Mouse (Mus musculus): Measurements from ENCODE around the gene Slit3. TPM values are rescaled to one million over a fixed set of nuclear protein-coding genes. Genes with fewer than 3 reads are reported as not detected.

Slit3 gene
- polyA plus RNA-seq, 1 experiment from 2014 or later = 0.03 TPM

DNA sequence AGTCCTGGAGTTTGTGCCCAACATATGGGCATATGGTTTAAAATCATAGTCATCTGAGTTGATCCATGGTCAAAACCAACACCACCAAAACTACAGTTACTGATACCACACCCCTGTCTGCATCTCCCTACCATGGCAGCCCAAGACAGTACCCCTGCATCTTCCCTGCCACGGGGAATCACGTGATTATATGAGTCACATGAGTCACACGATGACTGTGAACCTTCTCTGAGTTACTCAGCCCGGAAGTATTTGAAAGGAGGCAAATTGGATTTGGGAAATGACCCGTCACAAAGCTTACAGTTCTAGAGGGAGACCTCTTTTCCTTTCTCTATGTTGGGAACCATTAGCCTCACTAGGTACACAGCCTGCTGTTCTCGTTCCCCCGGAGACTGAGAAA, 468.9 kb downstream of the Slit3 start:
- ChIA-PET POLR2A (no interaction called here), CTCF (interaction anchor here (1.1 to 1.2 kb wide), 2 partner anchors 10 to 18 kb away, joined by 3 to 4 read pairs; no protein-coding TSS in a partner anchor)
- in situ Hi-C loops (cut with MboI; ENCODE audit: low pct_unique_long_range_greater_than_20kb) = no loop called here
- ATAC-seq (no peak), DNase-seq (ENCODE audit: low read depth, low spot score) (peak; percentile 13)
- H3K27me3 ChIP-seq = no peaks in the 10 kb centered on the region
- TF ChIP-seq CTCF (IDR thresholded peaks at IDR 0.05) = no peak

DNA sequence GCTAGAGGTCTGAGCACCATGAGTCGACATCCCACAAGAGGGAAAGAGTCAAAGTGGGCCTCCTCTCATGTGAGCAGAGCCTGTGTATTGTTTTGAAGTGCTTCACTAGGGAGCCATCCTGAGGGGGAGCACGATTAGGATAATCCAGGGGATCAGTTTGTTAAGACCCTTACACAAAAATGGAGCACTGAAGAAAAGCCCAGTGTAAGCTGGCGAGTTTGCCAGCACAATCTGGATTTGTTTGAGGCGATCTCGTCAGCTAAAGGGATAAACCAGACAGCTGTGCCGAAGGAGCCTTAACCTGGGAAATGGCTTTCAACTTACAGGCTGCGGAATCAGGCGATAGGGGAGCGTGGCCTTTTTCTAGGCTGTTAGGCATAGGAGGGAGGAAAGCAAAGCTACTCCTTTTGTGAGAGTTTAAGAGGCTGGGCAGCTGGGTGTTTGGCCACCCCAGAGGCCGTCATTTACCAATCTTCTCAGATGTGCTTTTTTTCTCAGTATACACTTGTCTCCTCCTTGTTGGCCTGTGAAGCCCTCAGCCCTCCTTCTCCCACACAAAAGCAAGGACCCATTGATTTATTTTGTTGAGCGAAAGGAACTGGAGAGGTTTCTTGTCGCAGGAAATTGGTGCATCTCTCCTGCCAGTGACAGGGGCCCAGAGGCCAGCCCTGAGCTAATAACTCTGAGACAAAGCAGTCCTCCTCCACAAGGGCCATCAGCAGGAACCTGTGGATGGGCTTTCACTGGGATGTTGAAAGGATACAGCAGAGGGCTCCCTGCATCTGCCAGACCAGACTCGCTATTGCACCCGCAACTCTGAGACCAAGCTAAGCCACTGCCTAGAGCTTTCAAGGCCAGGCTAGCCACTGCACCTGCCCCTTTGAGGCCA, 472.4 kb downstream of the Slit3 start:
- ATAC-seq (no peak), DNase-seq (ENCODE audit: low read depth, low spot score) (no peak)
- no peak for TF ChIP-seq CTCF (IDR thresholded peaks at IDR 0.05)
- ChIA-PET POLR2A (no interaction called here), CTCF (no interaction called here)
- H3K27me3 ChIP-seq = no peaks in the 10 kb centered on the region
- in situ Hi-C loops (cut with MboI; ENCODE audit: low pct_unique_long_range_greater_than_20kb) = no loop called here

- no peak for TF ChIP-seq CTCF (IDR thresholded peaks at IDR 0.05)
- POLR2A ChIA-PET = no interaction called here
- ATAC-seq = no peak
- CTCF ChIA-PET = interaction anchor here (0.7 kb wide), 1 partner anchor 11 kb away, joined by 3 read pairs; no protein-coding TSS in a partner anchor
- H3K27me3 ChIP-seq = no peaks in the 10 kb centered on the region
- in situ Hi-C loops (cut with MboI; ENCODE audit: low pct_unique_long_range_greater_than_20kb) = no loop called here
- no peak for DNase-seq (ENCODE audit: low read depth, low spot score)
Observed at GRCm38 (mm10) chr11:35596064-35596463, 475.0 kb downstream of the Slit3 start.

DNA sequence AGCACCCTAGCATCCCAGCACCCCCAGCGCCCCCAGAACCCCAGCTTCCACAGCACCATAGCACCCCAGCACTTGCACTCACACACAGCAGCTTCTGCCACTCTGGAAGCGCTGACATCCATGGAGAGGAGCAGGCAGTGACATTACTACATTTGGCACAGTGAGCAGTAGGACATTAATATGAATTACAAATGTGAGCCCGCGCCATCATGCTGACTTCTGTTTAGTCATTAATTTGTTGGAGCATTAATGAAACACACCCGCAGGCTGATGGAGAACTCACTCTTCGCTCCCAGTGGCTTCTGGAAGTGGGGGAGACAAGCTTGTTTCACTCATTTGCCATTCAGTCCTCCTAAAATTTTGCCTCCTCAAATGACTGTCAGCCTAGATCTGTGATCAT, 476.9 kb downstream of the Slit3 start:
- DNase-seq (ENCODE audit: low read depth, low spot score) (no peak), ATAC-seq (no peak)
- TF ChIP-seq CTCF (IDR thresholded peaks at IDR 0.05) = no peak
- ChIA-PET CTCF (no interaction called here), POLR2A (interaction anchor here (0.6 kb wide), 1 partner anchor 447 kb away, joined by 5 read pairs; no protein-coding TSS in a partner anchor)
- in situ Hi-C loops (cut with MboI; ENCODE audit: low pct_unique_long_range_greater_than_20kb) = no loop called here
- peaks cover 3% of the 10 kb centered on the region for H3K27me3 ChIP-seq

GRCm38 (mm10) chr11:35598732-35599131, 477.7 kb downstream of the Slit3 start:
- H3K27me3 ChIP-seq = peaks cover 6% of the 10 kb centered on the region
- in situ Hi-C loops (cut with MboI; ENCODE audit: low pct_unique_long_range_greater_than_20kb) = no loop called here
- ATAC-seq (no peak), DNase-seq (ENCODE audit: low read depth, low spot score) (no peak)
- ChIA-PET CTCF (no interaction called here), POLR2A (interaction anchor here (0.6 kb wide), 1 partner anchor 446 kb away, joined by 5 read pairs; no protein-coding TSS in a partner anchor)
- no peak for TF ChIP-seq CTCF (IDR thresholded peaks at IDR 0.05)

DNA sequence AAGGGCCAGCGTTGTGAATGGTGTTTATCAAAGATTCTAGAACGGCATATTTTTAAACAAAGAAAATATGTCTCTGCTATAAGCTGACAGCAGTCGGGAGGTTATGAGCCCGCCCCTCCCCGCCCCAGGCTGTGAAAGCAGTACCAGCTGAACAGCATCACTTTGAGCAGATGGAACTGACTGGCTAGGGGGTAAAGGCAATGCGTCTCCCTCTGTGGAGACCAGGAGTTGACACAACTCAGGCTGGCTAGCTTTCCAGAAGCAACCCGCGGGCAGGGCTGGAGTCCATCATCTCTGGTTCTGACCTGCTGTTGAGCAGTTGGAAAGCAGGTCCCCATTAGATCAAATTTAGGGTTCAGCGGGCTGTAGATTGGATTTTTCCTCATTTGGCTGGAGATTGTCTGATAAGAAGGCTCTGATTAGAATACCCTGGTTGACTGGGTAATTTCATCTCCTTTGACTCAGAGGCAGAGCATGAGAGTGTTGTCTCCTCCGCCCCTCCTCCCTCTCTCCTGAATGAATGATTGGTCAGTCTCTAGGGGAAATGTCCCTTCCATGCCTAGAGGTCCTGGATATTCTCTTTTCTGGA, 480.7 kb downstream of the Slit3 start:
- DNase-seq (ENCODE audit: low read depth, low spot score) (no peak), ATAC-seq (no peak)
- ChIA-PET CTCF (no interaction called here), POLR2A (no interaction called here)
- no peak for TF ChIP-seq CTCF (IDR thresholded peaks at IDR 0.05)
- in situ Hi-C loops (cut with MboI; ENCODE audit: low pct_unique_long_range_greater_than_20kb) = no loop called here
- peaks cover 6% of the 10 kb centered on the region for H3K27me3 ChIP-seq

DNA sequence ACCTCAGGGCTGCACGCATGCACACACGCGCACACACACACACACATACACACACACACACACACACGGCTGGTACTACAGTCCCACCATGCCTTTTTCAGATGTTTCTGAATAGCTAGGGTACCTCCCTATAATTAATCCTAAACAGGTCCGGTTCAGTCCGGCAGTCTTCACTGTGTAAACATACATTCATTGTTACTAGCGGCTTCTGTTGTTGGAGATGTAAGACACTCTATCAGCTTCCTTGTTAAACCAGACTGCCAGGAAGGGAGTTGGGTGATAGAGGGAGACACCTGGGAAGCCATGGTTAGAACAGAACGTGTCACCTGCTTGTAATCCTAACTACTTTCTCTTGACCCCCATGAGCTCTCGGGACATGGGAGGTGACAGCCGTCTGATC, 481.6 kb downstream of the Slit3 start:
- in situ Hi-C loops (cut with MboI; ENCODE audit: low pct_unique_long_range_greater_than_20kb) = no loop called here
- peaks cover 6% of the 10 kb centered on the region for H3K27me3 ChIP-seq
- ChIA-PET POLR2A (interaction anchor here (0.6 kb wide), 1 partner anchor 439 kb away, joined by 3 read pairs; no protein-coding TSS in a partner anchor), CTCF (no interaction called here)
- ATAC-seq (no peak), DNase-seq (ENCODE audit: low read depth, low spot score) (no peak)
- TF ChIP-seq CTCF (IDR thresholded peaks at IDR 0.05) = no peak

- in situ Hi-C loops (cut with MboI; ENCODE audit: low pct_unique_long_range_greater_than_20kb) = no loop called here
Observed at GRCm38 (mm10) chr11:35603946-35604345, 482.9 kb downstream of the Slit3 start.

GRCm38 (mm10) chr11:35604848-35605790, 484.1 kb downstream of the Slit3 start:
- no peak for TF ChIP-seq CTCF (IDR thresholded peaks at IDR 0.05)
- in situ Hi-C loops (cut with MboI; ENCODE audit: low pct_unique_long_range_greater_than_20kb) = no loop called here
- ATAC-seq (no peak), DNase-seq (ENCODE audit: low read depth, low spot score) (no peak)
- POLR2A ChIA-PET = no interaction called here
- H3K27me3 ChIP-seq = peaks cover 6% of the 10 kb centered on the region
- CTCF ChIA-PET = interaction anchor here (0.8 kb wide), 1 partner anchor 14 kb away, joined by 3 read pairs; no protein-coding TSS in a partner anchor

More at GRCm38 (mm10) chr11:35603946-35604345, 482.9 kb downstream of the Slit3 start:
- CTCF ChIA-PET = no interaction called here
- DNase-seq (ENCODE audit: low read depth, low spot score) = no peak
- peaks cover 6% of the 10 kb centered on the region for H3K27me3 ChIP-seq
- no peak for TF ChIP-seq CTCF (IDR thresholded peaks at IDR 0.05)
- no peak for ATAC-seq
- POLR2A ChIA-PET = no interaction called here

GRCm38 (mm10) chr11:35607191-35607590, 486.2 kb downstream of the Slit3 start:
- peaks cover 11% of the 10 kb centered on the region for H3K27me3 ChIP-seq
- DNase-seq (ENCODE audit: low read depth, low spot score) (no peak), ATAC-seq (no peak)
- CTCF ChIA-PET = interaction anchor here (0.8 to 1.4 kb wide), 3 partner anchors 10 to 17 kb away, joined by 3 to 4 read pairs (median 3); no protein-coding TSS in a partner anchor
- no peak for TF ChIP-seq CTCF (IDR thresholded peaks at IDR 0.05)
- POLR2A ChIA-PET = no interaction called here
- in situ Hi-C loops (cut with MboI; ENCODE audit: low pct_unique_long_range_greater_than_20kb) = no loop called here

Data from Patski (cell line).